Mouse (Mus musculus) gastrocnemius, postnatal 4 days (tissue): Measurements from ENCODE around the gene Gm3409. TPM values are rescaled to one million over a fixed set of nuclear protein-coding genes. Genes with fewer than 3 reads are reported as not detected.

ENCODE experiments used
- total RNA-seq, 2 experiments: library from RNA; stranded (reverse); gene quantifications; 2 replicates each; pipeline ENCODE4 v1.2.3; 2021

The Gm3409 gene
- total RNA-seq, 2 experiments from 2014 or later: not detected

Other genes with a start within 250 kb of the Gm3409 start
- gene Wasf3, start 152.7 kb upstream of the Gm3409 start, total RNA-seq: 1 to 10 TPM; 1.7 to 2.0 TPM
- not detected for gene Gm6408, start 55.7 kb upstream of the Gm3409 start, total RNA-seq
- not detected for gene Gm6370, start 46.3 kb upstream of the Gm3409 start, total RNA-seq
- gene 4930449I24Rik, start 35.2 kb upstream of the Gm3409 start, total RNA-seq: not detected
- not detected for gene Gm3402, start 23.5 kb upstream of the Gm3409 start, total RNA-seq
- not detected for gene Gm3404, start 11.8 kb upstream of the Gm3409 start, total RNA-seq
- gene Gm3415, start 18.5 kb downstream of the Gm3409 start, total RNA-seq: not detected
- not detected for gene Gpr12, start 47.6 kb downstream of the Gm3409 start, total RNA-seq